Mouse (Mus musculus) liver, embryonic 16.5 days (tissue): Measurements from ENCODE around the gene Fam234a. TPM values are rescaled to one million over a fixed set of nuclear protein-coding genes. Genes with fewer than 3 reads are reported as not detected.
"Not testable (repeated sequence)": the region's sequence is repeated elsewhere in the genome, so short reads cannot be mapped to it uniquely, and the experiment has no call there.

Experiments used
- ATAC-seq: fragments of 200-750 bp; cut with Nextera tagmentation; 2 replicates; pipeline ENCODE4 v1.8.0; 2017; ENCODE audit warnings: low read depth, mild to moderate bottlenecking, moderate number of reproducible peaks, moderate library complexity
- H3K27ac ChIP-seq: fragments of 300-500 bp; sonication (generic); 2 replicates; pipeline ENCODE4 v1.5.1; 2014; ENCODE audit warnings: mild to moderate bottlenecking, low read length
- H3K27me3 ChIP-seq: fragments of 300-500 bp; sonication (generic); 2 replicates; pipeline ENCODE4 v1.6.1; 2014; ENCODE audit warnings: low read depth, low read length, mixed read lengths; ENCODE audit not compliant: control insufficient read depth, insufficient read depth
- H3K36me3 ChIP-seq: fragments of 300-500 bp; sonication (generic); 2 replicates; pipeline ENCODE4 v1.6.1; 2014; ENCODE audit warnings: mild to moderate bottlenecking; ENCODE audit not compliant: control insufficient read depth, insufficient read depth
- H3K4me1 ChIP-seq: fragments of 300-500 bp; sonication (generic); 2 replicates; pipeline ENCODE4 v1.6.1; 2014; ENCODE audit warnings: low read depth, low read length, mixed read lengths; ENCODE audit not compliant: control insufficient read depth
- H3K4me2 ChIP-seq: fragments of 300-500 bp; sonication (generic); 2 replicates; pipeline ENCODE4 v1.6.1; 2014; ENCODE audit warnings: low read depth, low read length, mixed read lengths
- H3K4me3 ChIP-seq: fragments of 300-500 bp; sonication (generic); 2 replicates; pipeline ENCODE4 v1.5.1; 2014; ENCODE audit warnings: low read depth, mild to moderate bottlenecking, low read length
- H3K9ac ChIP-seq: fragments of 300-500 bp; sonication (generic); 2 replicates; pipeline ENCODE4 v1.6.1; 2014; ENCODE audit warnings: low read depth, low read length
- H3K9me3 ChIP-seq: fragments of 300-500 bp; sonication (generic); replicated peaks from 2 replicates; pipeline ENCODE4 v1.6.1; 2016; ENCODE audit warnings: low read length; ENCODE audit not compliant: control insufficient read depth
- WGBS: fragments of 180-500 bp; shearing (Covaris S2); extraction: QIAGEN DNeasy Blood & Tissue Kit; methylation state at CpG from one replicate; pipeline ENCODE4 v1.1.7; 2014; ENCODE audit not compliant: insufficient replicate concordance; 5-methylcytosine and 5-hydroxymethylcytosine counted together
- polyA plus RNA-seq: library from polyadenylated mRNA; unstranded; fragments of >200 nt; fragmentation: Nextera tagmentation; extraction: Ambion mirVana; gene quantifications from 2 replicates; pipeline ENCODE4 v1.2.1, GENCODE M21; 2015

The Fam234a gene
- polyA plus RNA-seq, 1 experiment from 2014 or later = 21.4 TPM

DNA sequence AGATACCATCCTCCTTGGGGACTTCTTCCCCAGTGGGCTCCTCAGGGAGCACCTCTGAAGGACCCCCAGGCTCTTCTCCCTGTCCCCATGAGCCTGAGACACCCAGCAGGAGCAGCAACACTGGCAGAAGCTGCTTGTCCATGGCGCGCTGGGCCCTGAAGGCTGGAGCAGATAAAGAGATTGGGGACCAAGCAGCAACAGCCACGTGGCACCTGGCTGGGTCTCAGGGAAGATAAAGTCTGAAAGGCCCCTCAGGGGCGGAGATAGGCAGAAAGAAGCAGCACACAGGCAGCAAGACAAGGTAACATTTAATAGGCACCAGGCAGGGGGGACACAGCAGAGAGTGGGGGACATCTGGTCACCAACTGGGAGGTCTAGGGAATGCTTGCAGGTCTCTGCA, 45.1 kb downstream of the Fam234a start, which contains the start of gene Pdia2:
TSS of gene Pdia2 (minus strand) at position 196 of the 400 bp plus-strand sequence.
- peak; percentile 78 for ATAC-seq
- Histone ChIP-seq H3K27ac (peak within 1 kb of the TSS; percentile 31), H3K27me3 (peaks cover 43% of the 10 kb centered on the region), H3K9me3 (no peaks in the 10 kb centered on the region), H3K4me1 (peaks cover 58% of the 10 kb centered on the region), H3K9ac (peak within 1 kb of the TSS; percentile 61), H3K4me3 (peak within 1 kb of the TSS; percentile 56), H3K4me2 (peak within 1 kb of the TSS; percentile 69), H3K36me3 (peaks cover 6% of the 10 kb centered on the region)
- 10% methylated on average over 4 of the region's 4 CpGs for WGBS

- Histone ChIP-seq H3K9ac (no peak overlapping the region), H3K4me2 (no peak overlapping the region), H3K27ac (no peak overlapping the region), H3K9me3 (no peaks in the 10 kb centered on the region), H3K36me3 (peaks cover 24% of the 10 kb centered on the region), H3K4me1 (peaks cover 1% of the 10 kb centered on the region), H3K4me3 (no peak overlapping the region), H3K27me3 (no peaks in the 10 kb centered on the region)
- no peak for ATAC-seq
- 85% methylated on average over 15 of the region's 15 CpGs for WGBS
Observed at GRCm38 (mm10) chr17:26192481-26193190, 51.4 kb downstream of the Fam234a start.

- H3K4me3 ChIP-seq, H3K9me3 ChIP-seq, ATAC-seq, H3K9ac ChIP-seq, H3K4me1 ChIP-seq, H3K27ac ChIP-seq, H3K4me2 ChIP-seq, H3K27me3 ChIP-seq: not testable (repeated sequence)
- 73% methylated on average over 7 of the region's 7 CpGs for WGBS
- peaks cover 24% of the 10 kb centered on the region for H3K36me3 ChIP-seq
Observed at GRCm38 (mm10) chr17:26191486-26191885, 52.6 kb downstream of the Fam234a start.

DNA sequence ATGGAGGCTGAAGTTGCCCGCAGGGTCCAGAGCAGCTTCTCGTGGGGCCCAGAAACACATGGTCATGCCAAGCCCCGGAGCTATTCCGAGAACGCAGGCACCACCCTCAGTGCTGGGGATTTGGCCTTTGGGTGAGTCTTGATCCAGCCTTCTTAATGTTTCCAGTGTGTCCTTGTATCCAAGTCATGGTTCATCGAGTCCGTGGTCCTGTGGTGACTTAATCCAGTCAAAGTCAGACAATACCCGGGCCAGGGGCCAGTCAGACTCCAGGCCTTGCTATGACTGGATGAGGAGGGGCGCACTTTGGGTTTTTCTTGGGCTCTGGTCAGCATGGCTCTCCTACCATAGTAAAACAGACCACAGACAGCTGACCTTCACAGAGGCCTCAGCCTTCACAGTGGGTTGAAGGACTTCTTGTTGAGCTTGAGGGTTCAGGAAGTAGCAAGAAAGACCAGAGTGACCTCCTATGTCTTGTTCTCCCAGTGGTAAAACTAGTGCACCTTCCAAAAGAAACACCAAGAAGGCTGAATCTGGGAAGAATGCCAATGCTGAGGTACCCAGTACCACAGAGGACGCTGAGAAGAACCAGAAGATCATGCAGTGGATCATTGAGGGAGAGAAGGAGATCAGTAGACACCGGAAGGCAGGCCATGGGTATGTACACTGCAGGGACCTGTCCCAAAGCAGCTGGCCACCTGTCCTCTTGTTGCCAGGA, 55.8 kb downstream of the Fam234a start:
- H3K27ac ChIP-seq = no peak overlapping the region
- no peaks in the 10 kb centered on the region for H3K9me3 ChIP-seq
- H3K4me1 ChIP-seq = no peaks in the 10 kb centered on the region
- no peak overlapping the region for H3K9ac ChIP-seq
- peaks cover 25% of the 10 kb centered on the region for H3K36me3 ChIP-seq
- no peak overlapping the region for H3K4me2 ChIP-seq
- no peak overlapping the region for H3K4me3 ChIP-seq
- no peak for ATAC-seq
- H3K27me3 ChIP-seq = no peaks in the 10 kb centered on the region
- 79% methylated on average over 11 of the region's 11 CpGs for WGBS

DNA sequence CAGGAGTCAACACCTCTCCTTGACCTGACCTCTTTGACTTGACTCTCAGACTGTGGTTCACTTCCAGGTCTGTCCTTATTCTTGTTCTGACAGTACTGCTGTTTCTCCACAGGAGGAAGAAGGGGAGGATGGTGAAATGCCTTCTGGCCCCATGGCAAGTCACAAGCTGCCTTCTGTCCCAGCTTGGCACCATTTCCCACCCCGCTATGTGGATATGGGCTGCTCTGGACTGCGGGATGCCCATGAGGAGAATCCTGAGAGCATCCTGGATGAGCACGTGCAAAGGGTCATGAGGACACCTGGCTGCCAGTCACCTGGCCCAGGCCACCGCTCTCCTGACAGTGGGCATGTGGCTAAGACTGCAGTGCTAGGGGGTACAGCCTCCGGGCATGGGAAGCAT, 56.5 kb downstream of the Fam234a start:
- no peak overlapping the region for H3K4me3 ChIP-seq
- H3K9me3 ChIP-seq = no peaks in the 10 kb centered on the region
- 87% methylated on average over 5 of the region's 5 CpGs for WGBS

GRCm38 (mm10) chr17:26181179-26181578, 62.9 kb downstream of the Fam234a start:
- H3K27me3 ChIP-seq = no peaks in the 10 kb centered on the region
- H3K9ac ChIP-seq = no peak overlapping the region
- H3K4me1 ChIP-seq = no peaks in the 10 kb centered on the region
- H3K36me3 ChIP-seq = peaks cover 9% of the 10 kb centered on the region
- no peaks in the 10 kb centered on the region for H3K9me3 ChIP-seq
- H3K27ac ChIP-seq = no peak overlapping the region
- no peak overlapping the region for H3K4me2 ChIP-seq
- 72% methylated on average over 3 of the region's 3 CpGs for WGBS
- no peak for ATAC-seq
- no peak overlapping the region for H3K4me3 ChIP-seq

More for the DNA sequence above, 56.5 kb downstream of the Fam234a start:
- Histone ChIP-seq H3K27me3 (no peaks in the 10 kb centered on the region), H3K36me3 (peaks cover 25% of the 10 kb centered on the region), H3K27ac (no peak overlapping the region), H3K4me1 (no peaks in the 10 kb centered on the region), H3K9ac (no peak overlapping the region), H3K4me2 (no peak overlapping the region)
- ATAC-seq = no peak

- Histone ChIP-seq H3K27ac (no peak overlapping the region), H3K27me3 (no peaks in the 10 kb centered on the region), H3K36me3 (peaks cover 2% of the 10 kb centered on the region; the same call in 1 of the 2 replicates), H3K4me2 (no peak overlapping the region), H3K9me3 (no peaks in the 10 kb centered on the region), H3K4me3 (no peak overlapping the region), H3K9ac (no peak overlapping the region), H3K4me1 (no peaks in the 10 kb centered on the region)
- ATAC-seq = no peak
Observed at GRCm38 (mm10) chr17:26178611-26179010, 65.4 kb downstream of the Fam234a start.

DNA sequence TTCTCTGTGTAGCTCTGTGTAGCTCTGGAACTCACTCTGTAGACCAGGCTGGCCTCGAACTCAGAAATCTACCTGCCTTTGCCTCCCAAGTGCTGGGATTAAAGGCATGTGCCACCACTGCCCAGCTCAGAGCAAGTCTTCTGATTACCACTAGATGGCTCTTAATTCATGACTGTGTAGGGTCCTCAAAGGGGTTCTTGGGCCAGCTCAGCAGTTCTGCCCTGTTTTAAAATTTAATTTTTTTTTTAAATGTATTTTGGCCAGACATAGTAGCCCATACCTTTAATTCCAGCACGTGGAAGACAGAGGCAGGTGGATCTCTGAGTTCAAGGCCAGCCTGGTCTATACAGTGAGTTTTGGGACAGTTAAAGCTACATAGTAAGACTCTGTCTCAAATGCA, 68.8 kb downstream of the Fam234a start:
- not testable (repeated sequence) for ATAC-seq, H3K4me3 ChIP-seq, H3K36me3 ChIP-seq, H3K9me3 ChIP-seq, H3K27ac ChIP-seq, H3K9ac ChIP-seq, H3K4me1 ChIP-seq, H3K27me3 ChIP-seq, H3K4me2 ChIP-seq
- 64% methylated on average over 2 of the region's 2 CpGs for WGBS

DNA sequence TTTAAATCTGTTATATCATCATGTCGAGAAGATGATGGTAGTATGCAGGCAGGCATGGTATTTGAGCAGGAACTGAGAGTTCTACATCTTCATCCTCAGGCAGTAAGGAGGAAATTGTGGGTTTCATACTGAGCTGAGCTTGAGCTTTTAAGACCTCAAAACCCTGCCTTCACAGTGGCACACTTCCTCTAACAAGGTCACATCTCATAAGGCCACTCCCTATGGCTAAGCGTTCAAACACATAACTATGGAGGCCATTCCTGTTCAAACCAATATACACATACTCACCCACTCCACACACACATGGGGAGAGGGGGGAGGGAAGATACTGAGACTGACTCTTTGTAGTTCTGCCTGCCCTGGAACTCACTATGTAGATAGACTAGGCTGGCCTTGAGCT, 76.0 kb downstream of the Fam234a start:
- WGBS = 16% methylated on average over 2 of the region's 2 CpGs
- no peaks in the 10 kb centered on the region for H3K27me3 ChIP-seq
- H3K4me2 ChIP-seq = no peak overlapping the region
- no peak overlapping the region for H3K4me3 ChIP-seq
- H3K27ac ChIP-seq = no peak overlapping the region
- ATAC-seq = no peak
- H3K4me1 ChIP-seq = no peaks in the 10 kb centered on the region
- no peaks in the 10 kb centered on the region for H3K9me3 ChIP-seq
- H3K36me3 ChIP-seq = no peaks in the 10 kb centered on the region
- H3K9ac ChIP-seq = no peak overlapping the region
